Mouse (Mus musculus) thymus, adult 2 months (tissue): ENCODE measurements around the gene Hoxc10. TPM values are rescaled to one million over a fixed set of nuclear protein-coding genes. Genes with fewer than 3 reads are reported as not detected.

Experiments used
- DNase-seq: peaks from one replicate; pipeline ENCODE4 v3.0.0; 2021
- H3K27ac ChIP-seq: fragments of 200-500 bp; 2 replicates; pipeline ENCODE4 v1.5.1; 2012; ENCODE audit warnings: low read length, control low read depth; ENCODE audit not compliant: control insufficient read depth, insufficient read depth
- H3K27me3 ChIP-seq: fragments of 200-500 bp; 2 replicates; pipeline ENCODE4 v1.6.1; 2012; ENCODE audit warnings: mild to moderate bottlenecking, low read length, moderate library complexity, mixed read lengths; ENCODE audit not compliant: control insufficient read depth, insufficient read depth
- H3K36me3 ChIP-seq: fragments of 200-500 bp; 2 replicates; pipeline ENCODE4 v1.6.1; 2012; ENCODE audit warnings: mild to moderate bottlenecking, low read length, moderate library complexity; ENCODE audit not compliant: control insufficient read depth, insufficient read depth
- H3K4me1 ChIP-seq: fragments of 200-500 bp; replicated peaks from 2 replicates; pipeline ENCODE4 v1.6.1; 2012; ENCODE audit warnings: low read length; ENCODE audit not compliant: control insufficient read depth, insufficient read depth
- H3K4me3 ChIP-seq: fragments of 200-500 bp; 2 replicates; pipeline ENCODE4 v1.5.1; 2012; ENCODE audit warnings: mild to moderate bottlenecking, low read length, control low read depth, moderate library complexity; ENCODE audit not compliant: control insufficient read depth, insufficient read depth
- CTCF ChIP-seq: fragments of 200-500 bp; IDR thresholded peaks from 2 replicates; pipeline ENCODE4 v1.5.1; 2012; ENCODE audit warnings: mild to moderate bottlenecking, control low read depth, low read length, moderate library complexity, borderline replicate concordance; ENCODE audit not compliant: control insufficient read depth, poor library complexity, insufficient read depth; ENCODE audit errors: extremely low read depth
- POLR2A ChIP-seq: fragments of 200-500 bp; IDR thresholded peaks from 2 replicates; pipeline ENCODE4 v1.6.1; 2012; ENCODE audit warnings: mild to moderate bottlenecking, low read length, control low read depth, moderate library complexity; ENCODE audit not compliant: control insufficient read depth, poor library complexity, insufficient read depth; ENCODE audit errors: extremely low read depth
- WGBS: fragments of 180-500 bp; shearing (Covaris S2); methylation state at CpG from one replicate; pipeline ENCODE4 v1.1.7; 2018; 5-methylcytosine and 5-hydroxymethylcytosine counted together
- polyA plus RNA-seq: library from polyadenylated mRNA; depleted of rRNA; stranded (reverse); fragments of >200 nt; gene quantifications from 2 replicates; pipeline ENCODE4 v1.2.3, GENCODE M21; 2012

The Hoxc10 gene
- polyA plus RNA-seq, 1 experiment, result 0.15 TPM

DNA sequence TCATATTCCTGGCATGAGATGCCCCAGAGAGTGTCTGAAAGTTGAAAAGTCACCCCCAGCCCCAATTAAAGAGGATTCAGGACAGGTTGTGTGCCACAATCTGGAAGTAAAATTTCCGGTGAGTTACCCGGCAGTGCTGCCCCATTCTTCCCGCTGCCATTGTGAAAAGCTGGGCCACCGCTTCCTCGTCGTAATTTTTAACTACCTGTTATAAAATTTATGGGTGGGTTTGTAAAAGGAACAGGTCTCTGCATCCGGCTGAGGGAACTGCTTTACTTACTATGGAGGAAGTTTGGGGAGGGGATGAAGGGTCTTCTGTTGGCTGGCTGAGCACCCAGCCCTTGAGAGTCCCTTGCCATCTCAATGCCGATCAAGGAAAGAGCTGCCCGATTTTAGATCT is 30.0 kb downstream of the Hoxc10 start:
- WGBS, result 9% methylated on average over 9 of the region's 9 CpGs
- no peak overlapping the region for H3K4me3 ChIP-seq
- H3K4me1 ChIP-seq, result no peaks in the 10 kb centered on the region; the same call in 1 of the 2 replicates
- H3K27me3 ChIP-seq, result peaks cover 51% of the 10 kb centered on the region
- no peak overlapping the region for H3K27ac ChIP-seq
- no peaks in the 10 kb centered on the region for H3K36me3 ChIP-seq
- TF ChIP-seq POLR2A (no peak), CTCF (no peak)
- no peak for DNase-seq

DNA sequence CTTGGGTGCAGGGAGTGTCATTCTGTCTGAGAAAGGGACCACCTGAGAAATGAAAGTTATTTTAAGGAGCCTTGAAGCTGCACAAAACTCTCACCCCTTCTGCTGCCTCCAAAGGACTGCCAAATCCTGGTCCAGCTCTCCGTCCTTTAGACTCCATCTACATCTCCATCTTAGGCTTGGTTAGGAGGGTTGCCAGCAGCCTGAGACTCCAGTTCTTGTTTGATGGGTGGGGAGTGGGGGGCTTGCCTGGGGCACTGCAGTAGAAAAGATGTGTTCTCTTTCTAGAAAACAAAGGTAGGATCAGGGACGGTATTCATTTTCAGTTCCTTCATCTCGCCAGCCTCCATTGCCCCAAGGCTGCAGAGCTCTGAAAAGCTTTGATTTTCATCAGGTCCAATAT is 30.8 kb downstream of the Hoxc10 start:
- H3K4me1 ChIP-seq, result no peaks in the 10 kb centered on the region; the same call in 1 of the 2 replicates
- H3K4me3 ChIP-seq, result no peak overlapping the region
- TF ChIP-seq CTCF (no peak), POLR2A (no peak)
- H3K27ac ChIP-seq, result no peak overlapping the region
- peaks cover 54% of the 10 kb centered on the region for H3K27me3 ChIP-seq
- DNase-seq, result no peak
- no peaks in the 10 kb centered on the region for H3K36me3 ChIP-seq
- WGBS, result 22% methylated on average over 3 of the region's 3 CpGs

DNA sequence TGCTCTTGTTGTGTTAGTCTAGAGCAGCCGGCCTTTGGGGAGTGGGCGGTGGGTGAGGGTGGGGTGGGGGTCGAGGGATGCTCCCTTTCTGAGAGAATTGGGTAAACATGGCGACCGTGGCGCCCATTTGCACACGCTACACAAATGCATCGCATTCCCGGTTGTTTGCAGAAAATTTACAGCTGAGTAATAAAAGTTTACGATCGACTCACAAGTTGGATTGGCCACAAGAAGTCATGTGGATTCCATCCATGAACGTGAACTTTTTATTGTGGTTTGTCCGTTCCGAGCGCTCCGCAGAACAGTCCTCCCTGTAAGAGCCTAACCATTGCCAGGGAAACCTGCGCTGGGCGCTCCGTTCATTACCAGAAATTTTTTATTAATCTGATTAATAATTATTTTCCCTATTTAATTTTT is 31.4 kb downstream of the Hoxc10 start, which contains the start of gene Hoxc6:
Gene Hoxc6, plus strand, starts transcription at position 319 of the 417 bp plus-strand sequence.
- Histone ChIP-seq H3K4me1 (no peaks in the 10 kb centered on the region; the same call in 1 of the 2 replicates), H3K27me3 (peaks cover 56% of the 10 kb centered on the region), H3K36me3 (no peaks in the 10 kb centered on the region), H3K4me3 (peak within 1 kb of the TSS; percentile 12; the same call in 1 of the 2 replicates), H3K27ac (no peak within 1 kb of the TSS)
- no peak for DNase-seq
- TF ChIP-seq POLR2A (no peak), CTCF (no peak)
- 7% methylated on average over 19 of the region's 19 CpGs for WGBS

DNA sequence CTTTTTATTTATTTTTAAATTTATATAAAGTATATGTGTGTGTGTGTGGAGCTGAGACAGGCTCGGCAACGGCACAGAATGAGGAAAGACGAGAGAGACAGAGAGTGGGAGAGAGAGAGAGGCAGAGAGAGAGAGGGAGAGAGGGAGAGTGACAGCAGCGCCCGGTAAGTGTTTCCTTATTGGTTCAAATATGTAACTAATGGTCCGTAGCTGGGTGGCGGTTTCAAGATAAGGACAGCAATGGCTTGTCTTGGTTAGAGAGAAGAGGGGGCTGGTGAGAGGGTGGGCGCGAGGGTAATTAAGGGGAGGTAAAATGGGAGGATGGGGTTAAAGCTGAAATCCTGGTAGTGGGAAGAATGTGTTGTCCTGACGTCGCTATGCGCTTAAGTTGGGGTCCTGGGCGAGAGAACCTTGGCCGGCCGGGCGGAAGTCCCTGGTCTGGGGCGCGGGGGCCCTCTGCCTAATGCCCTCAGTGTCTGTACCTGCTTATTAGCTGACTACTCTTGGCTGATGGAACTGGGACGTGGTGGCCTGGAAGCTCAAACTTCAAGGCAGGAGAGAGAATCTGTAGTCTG is 32.1 kb downstream of the Hoxc10 start:
- Histone ChIP-seq H3K36me3 (no peaks in the 10 kb centered on the region), H3K27me3 (peaks cover 57% of the 10 kb centered on the region), H3K4me3 (0 out of 2 replicates have a peak overlapping the region, but pooled peaks have one; percentile 12), H3K4me1 (no peaks in the 10 kb centered on the region; the same call in 1 of the 2 replicates), H3K27ac (no peak overlapping the region)
- no peak for DNase-seq
- 6% methylated on average over 19 of the region's 19 CpGs for WGBS
- TF ChIP-seq CTCF (no peak), POLR2A (no peak)

DNA sequence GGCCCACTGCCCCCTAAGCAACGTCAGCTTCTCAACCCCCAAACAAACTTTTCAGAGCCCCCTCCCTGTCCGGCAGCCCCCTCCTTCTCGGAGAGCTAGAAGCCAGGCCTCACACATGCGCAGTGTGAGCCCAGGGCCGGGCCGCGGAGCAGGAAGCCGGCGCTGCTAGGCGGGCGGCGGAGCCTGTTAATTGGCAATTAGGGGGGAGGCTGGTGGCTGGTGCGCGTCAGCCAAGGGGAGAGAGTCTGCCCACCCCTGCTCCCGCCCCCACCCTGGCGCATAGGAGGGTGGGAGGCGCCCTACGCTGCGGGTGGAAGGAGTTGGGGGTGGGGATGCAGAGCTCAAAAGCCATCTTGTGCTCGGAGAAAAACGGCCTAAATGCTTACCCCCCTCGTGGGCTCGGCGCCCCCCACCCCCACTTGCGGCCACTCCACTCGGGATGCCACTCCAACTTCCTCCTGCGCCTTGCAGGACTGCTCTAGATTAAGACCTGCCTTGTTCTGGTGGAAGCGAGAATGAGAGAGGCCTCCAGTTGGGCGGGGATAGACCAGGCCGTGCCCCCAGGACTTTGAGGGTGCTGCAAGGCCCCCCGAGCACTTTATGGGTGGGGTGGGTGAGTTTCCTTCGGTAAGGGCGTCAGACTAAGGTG is 32.7 kb downstream of the Hoxc10 start:
- DNase-seq, result peak; percentile 31

DNA sequence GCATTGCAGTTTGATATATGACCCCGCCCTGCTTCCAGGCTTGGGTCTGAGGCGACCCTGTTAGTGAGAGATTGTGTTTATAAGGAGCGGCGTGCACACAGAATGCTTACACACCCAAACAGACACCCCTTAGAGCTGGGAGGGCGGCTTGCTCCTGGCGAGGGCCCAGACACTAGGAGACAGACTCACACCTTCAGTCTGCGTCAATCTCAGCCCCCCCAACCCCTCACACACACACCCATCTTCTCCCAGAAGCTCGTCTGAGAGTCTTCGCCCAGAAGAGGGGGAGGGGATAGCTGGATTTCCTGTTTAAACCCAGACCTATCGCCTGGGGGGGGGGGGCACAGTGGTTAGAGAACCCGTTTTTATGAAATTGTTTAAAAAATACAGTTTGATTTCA is 33.4 kb downstream of the Hoxc10 start:
- Histone ChIP-seq H3K36me3 (no peaks in the 10 kb centered on the region), H3K4me3 (no peak overlapping the region), H3K27ac (no peak overlapping the region), H3K27me3 (peaks cover 57% of the 10 kb centered on the region), H3K4me1 (no peaks in the 10 kb centered on the region; the same call in 1 of the 2 replicates)
- DNase-seq, result no peak
- WGBS, result 33% methylated on average over 11 of the region's 11 CpGs
- TF ChIP-seq CTCF, result no peak
- TF ChIP-seq POLR2A, result no peak

More for the DNA sequence above, 32.7 kb downstream of the Hoxc10 start:
- no peaks in the 10 kb centered on the region; the same call in 1 of the 2 replicates for H3K4me1 ChIP-seq
- peak overlapping the region; percentile 12 for H3K4me3 ChIP-seq
- WGBS, result 4% methylated on average over 33 of the region's 33 CpGs
- peaks cover 57% of the 10 kb centered on the region for H3K27me3 ChIP-seq
- no peak overlapping the region for H3K27ac ChIP-seq
- H3K36me3 ChIP-seq, result no peaks in the 10 kb centered on the region
- TF ChIP-seq POLR2A (no peak), CTCF (no peak)

DNA sequence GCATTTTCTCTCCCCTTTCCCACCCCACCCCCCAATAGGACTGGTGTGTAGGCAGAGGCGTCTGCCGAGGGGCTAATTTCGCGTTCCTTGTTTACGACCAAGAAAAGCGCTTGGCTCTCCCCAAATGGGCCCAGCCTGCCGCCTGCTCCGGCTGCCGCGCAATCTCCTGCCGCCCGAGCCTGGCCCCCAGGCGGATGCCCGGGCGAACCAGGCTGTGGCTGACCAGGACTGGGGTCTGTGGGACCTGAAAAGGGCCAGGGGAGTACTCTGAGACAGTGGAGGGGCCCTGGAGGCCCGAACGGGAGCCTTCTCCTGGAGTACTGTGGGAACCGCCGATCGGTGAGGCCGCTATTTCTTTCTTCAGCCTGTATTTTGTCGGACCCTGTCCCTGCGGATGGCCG is 33.9 kb downstream of the Hoxc10 start:
- Histone ChIP-seq H3K4me1 (no peaks in the 10 kb centered on the region; the same call in 1 of the 2 replicates), H3K4me3 (no peak overlapping the region), H3K27me3 (peaks cover 52% of the 10 kb centered on the region), H3K27ac (no peak overlapping the region), H3K36me3 (no peaks in the 10 kb centered on the region)
- WGBS, result 28% methylated on average over 24 of the region's 24 CpGs
- no peak for DNase-seq
- TF ChIP-seq CTCF (no peak), POLR2A (no peak)
